Mouse (Mus musculus) brain, adult 2 months (tissue): ENCODE measurements around the gene Ntsr1.

ENCODE experiments used
- DNase-seq: peaks from one replicate; pipeline ENCODE4 v3.0.0; 2011; ENCODE audit warnings: low read depth, low spot score

Ntsr1 gene

GRCm38 (mm10) chr2:180508455-180509115 lies 8.8 kb downstream of the Ntsr1 start:
- no peak for DNase-seq

GRCm38 (mm10) chr2:180510867-180511266 lies 11.1 kb downstream of the Ntsr1 start:
- DNase-seq: no peak

- no peak for DNase-seq
These were observed 12.3 kb downstream of the Ntsr1 start for GRCm38 (mm10) chr2:180511875-180512661.

GRCm38 (mm10) chr2:180513019-180513418 lies 13.2 kb downstream of the Ntsr1 start:
- DNase-seq: no peak

GRCm38 (mm10) chr2:180513835-180514234 lies 14.1 kb downstream of the Ntsr1 start:
- no peak for DNase-seq

- no peak for DNase-seq
These were observed 21.9 kb downstream of the Ntsr1 start for GRCm38 (mm10) chr2:180521437-180522221.

GRCm38 (mm10) chr2:180522825-180523224 lies 23.0 kb downstream of the Ntsr1 start:
- no peak for DNase-seq

GRCm38 (mm10) chr2:180527447-180527846 lies 27.7 kb downstream of the Ntsr1 start:
- DNase-seq: no peak

GRCm38 (mm10) chr2:180527883-180528282 lies 28.1 kb downstream of the Ntsr1 start:
- no peak for DNase-seq

- peak; percentile 57 for DNase-seq
These were observed 30.4 kb downstream of the Ntsr1 start for GRCm38 (mm10) chr2:180530130-180530529.

- no peak for DNase-seq
These were observed 30.8 kb downstream of the Ntsr1 start for GRCm38 (mm10) chr2:180530584-180530983.

GRCm38 (mm10) chr2:180531671-180532385 lies 32.1 kb downstream of the Ntsr1 start:
- DNase-seq: no peak

GRCm38 (mm10) chr2:180532386-180532995 lies 32.7 kb downstream of the Ntsr1 start:
- no peak for DNase-seq

- DNase-seq: no peak
These were observed 33.5 kb downstream of the Ntsr1 start for GRCm38 (mm10) chr2:180533237-180533636.

GRCm38 (mm10) chr2:180543675-180544074 lies 43.9 kb downstream of the Ntsr1 start:
- DNase-seq: no peak

- DNase-seq: no peak
These were observed 45.3 kb downstream of the Ntsr1 start for GRCm38 (mm10) chr2:180545046-180545445.

- DNase-seq: peak; percentile 42
These were observed 47.8 kb downstream of the Ntsr1 start for GRCm38 (mm10) chr2:180547384-180548106.

- DNase-seq: no peak
These were observed 52.6 kb downstream of the Ntsr1 start for GRCm38 (mm10) chr2:180552340-180552739.

GRCm38 (mm10) chr2:180555219-180555618 lies 55.4 kb downstream of the Ntsr1 start:
- DNase-seq: peak; percentile 47

- DNase-seq: no peak
These were observed 56.7 kb downstream of the Ntsr1 start for GRCm38 (mm10) chr2:180556470-180556869.
